Mouse (Mus musculus) heart, embryonic 10.5 days (tissue): ENCODE measurements around the gene Myrfl. TPM values are rescaled to one million over a fixed set of nuclear protein-coding genes. Genes with fewer than 3 reads are reported as not detected.

ENCODE experiments used
- DNase-seq: peaks from one replicate; pipeline ENCODE4 v3.0.0-alpha.2; 2017; ENCODE audit warnings: low spot score
- H3K27ac ChIP-seq: fragments of 300-500 bp; sonication (generic); 2 replicates; pipeline ENCODE4 v1.5.1; 2016; ENCODE audit warnings: mild to moderate bottlenecking
- H3K27me3 ChIP-seq: fragments of 300-500 bp; sonication (generic); 2 replicates; pipeline ENCODE4 v1.6.1; 2016; ENCODE audit warnings: mild to moderate bottlenecking; ENCODE audit not compliant: poor library complexity, insufficient read depth, severe bottlenecking
- H3K36me3 ChIP-seq: fragments of 300-500 bp; sonication (generic); 2 replicates; pipeline ENCODE4 v1.6.1; 2016; ENCODE audit warnings: mild to moderate bottlenecking, moderate library complexity
- H3K4me1 ChIP-seq: fragments of 300-500 bp; sonication (generic); 2 replicates; pipeline ENCODE4 v1.6.1; 2016; ENCODE audit warnings: mild to moderate bottlenecking
- H3K4me3 ChIP-seq: fragments of 300-500 bp; sonication (generic); 2 replicates; pipeline ENCODE4 v1.5.1; 2016; ENCODE audit warnings: mild to moderate bottlenecking, moderate library complexity
- H3K9me3 ChIP-seq: fragments of 300-500 bp; sonication (generic); 2 replicates; pipeline ENCODE4 v1.6.1; 2016; ENCODE audit warnings: mild to moderate bottlenecking, moderate library complexity
- WGBS: fragments of 180-500 bp; shearing (Covaris S2); methylation state at CpG from one replicate; pipeline ENCODE4 v1.1.7; 2016; 5-methylcytosine and 5-hydroxymethylcytosine counted together
- polyA plus RNA-seq: library from polyadenylated mRNA; unstranded; fragments of >200 nt; fragmentation: Nextera tagmentation; extraction: Ambion mirVana; gene quantifications from 2 replicates; pipeline ENCODE4 v1.2.1, GENCODE M21; 2016

Gene Myrfl
- polyA plus RNA-seq, 1 experiment from 2014 or later, result 0.33 TPM

- peaks cover 36% of the 10 kb centered on the region for H3K4me1 ChIP-seq
- no peaks in the 10 kb centered on the region for H3K36me3 ChIP-seq
- H3K27me3 ChIP-seq, result no peaks in the 10 kb centered on the region; the same call in 1 of the 2 replicates
- no peaks in the 10 kb centered on the region for H3K9me3 ChIP-seq
- no peak overlapping the region for H3K4me3 ChIP-seq
- 40% methylated on average over 6 of the region's 6 CpGs for WGBS
- DNase-seq, result no peak
- H3K27ac ChIP-seq, result 0 out of 2 replicates have a peak overlapping the region, but pooled peaks have one; percentile 52
These were observed 100.7 kb downstream of the Myrfl start for GRCm38 (mm10) chr10:116796066-116796465.

- H3K36me3 ChIP-seq, result no peaks in the 10 kb centered on the region
- no peaks in the 10 kb centered on the region for H3K9me3 ChIP-seq
- no peak overlapping the region for H3K4me3 ChIP-seq
- no peak for DNase-seq
- H3K27ac ChIP-seq, result no peak overlapping the region
- H3K4me1 ChIP-seq, result peaks cover 6% of the 10 kb centered on the region; the same call in 1 of the 2 replicates
- H3K27me3 ChIP-seq, result 0 out of 2 replicates have a peak, but pooled peaks cover 5% of the 10 kb centered on the region
These were observed 107.6 kb downstream of the Myrfl start for GRCm38 (mm10) chr10:116789096-116789495.

GRCm38 (mm10) chr10:116788431-116788830 is 108.3 kb downstream of the Myrfl start:
- Histone ChIP-seq H3K36me3 (no peaks in the 10 kb centered on the region), H3K27ac (no peak overlapping the region), H3K4me3 (no peak overlapping the region), H3K9me3 (no peaks in the 10 kb centered on the region), H3K4me1 (peaks cover 13% of the 10 kb centered on the region), H3K27me3 (0 out of 2 replicates have a peak, but pooled peaks cover 5% of the 10 kb centered on the region)
- no peak for DNase-seq

- H3K27ac ChIP-seq, result no peak overlapping the region; the same call in 1 of the 2 replicates
- 0 out of 2 replicates have a peak, but pooled peaks cover 5% of the 10 kb centered on the region for H3K27me3 ChIP-seq
- peaks cover 23% of the 10 kb centered on the region for H3K4me1 ChIP-seq
- H3K9me3 ChIP-seq, result no peaks in the 10 kb centered on the region
- no peaks in the 10 kb centered on the region for H3K36me3 ChIP-seq
- peak; percentile 83 for DNase-seq
- no peak overlapping the region for H3K4me3 ChIP-seq
- 37% methylated on average over 6 of the region's 6 CpGs for WGBS
These were observed 112.6 kb downstream of the Myrfl start for GRCm38 (mm10) chr10:116784098-116784497.

- Histone ChIP-seq H3K4me3 (no peak overlapping the region), H3K9me3 (no peaks in the 10 kb centered on the region), H3K4me1 (peaks cover 29% of the 10 kb centered on the region), H3K27me3 (0 out of 2 replicates have a peak, but pooled peaks cover 4% of the 10 kb centered on the region), H3K27ac (no peak overlapping the region), H3K36me3 (no peaks in the 10 kb centered on the region)
- DNase-seq, result no peak
- WGBS, result 17% methylated on average over 3 of the region's 5 CpGs
These were observed 113.7 kb downstream of the Myrfl start for GRCm38 (mm10) chr10:116783020-116783419.

- WGBS, result 91% methylated on average over 8 of the region's 8 CpGs
- no peaks in the 10 kb centered on the region for H3K36me3 ChIP-seq
- no peak overlapping the region for H3K4me3 ChIP-seq
- no peak overlapping the region for H3K27ac ChIP-seq
- DNase-seq, result no peak
- H3K9me3 ChIP-seq, result no peaks in the 10 kb centered on the region
- peaks cover 17% of the 10 kb centered on the region for H3K4me1 ChIP-seq
- peaks cover 4% of the 10 kb centered on the region; the same call in 1 of the 2 replicates for H3K27me3 ChIP-seq
These were observed 118.8 kb downstream of the Myrfl start for GRCm38 (mm10) chr10:116777947-116778346.

GRCm38 (mm10) chr10:116776846-116777245 is 119.9 kb downstream of the Myrfl start:
- DNase-seq, result no peak
- no peaks in the 10 kb centered on the region for H3K9me3 ChIP-seq
- H3K36me3 ChIP-seq, result no peaks in the 10 kb centered on the region
- WGBS, result 87% methylated on average over 14 of the region's 14 CpGs
- H3K4me1 ChIP-seq, result peaks cover 17% of the 10 kb centered on the region
- H3K4me3 ChIP-seq, result no peak overlapping the region
- no peak overlapping the region for H3K27ac ChIP-seq
- H3K27me3 ChIP-seq, result peaks cover 4% of the 10 kb centered on the region; the same call in 1 of the 2 replicates

GRCm38 (mm10) chr10:116773846-116774750 is 122.6 kb downstream of the Myrfl start:
- peaks cover 4% of the 10 kb centered on the region; the same call in 1 of the 2 replicates for H3K27me3 ChIP-seq
- no peak overlapping the region for H3K4me3 ChIP-seq
- no peaks in the 10 kb centered on the region for H3K36me3 ChIP-seq
- no peaks in the 10 kb centered on the region for H3K9me3 ChIP-seq
- no peak for DNase-seq
- H3K4me1 ChIP-seq, result peaks cover 39% of the 10 kb centered on the region
- H3K27ac ChIP-seq, result peak overlapping the region; percentile 38; the same call in 1 of the 2 replicates
- WGBS, result 65% methylated on average over 15 of the region's 15 CpGs

- DNase-seq, result no peak
- Histone ChIP-seq H3K9me3 (no peaks in the 10 kb centered on the region), H3K36me3 (no peaks in the 10 kb centered on the region), H3K4me1 (peaks cover 44% of the 10 kb centered on the region), H3K27ac (peak overlapping the region; percentile 44; the same call in 1 of the 2 replicates), H3K27me3 (peaks cover 4% of the 10 kb centered on the region; the same call in 1 of the 2 replicates), H3K4me3 (peak overlapping the region; percentile 10; the same call in 1 of the 2 replicates)
- 45% methylated on average over 21 of the region's 21 CpGs for WGBS
These were observed 125.3 kb downstream of the Myrfl start for GRCm38 (mm10) chr10:116771215-116771935.

GRCm38 (mm10) chr10:116768642-116769041 is 128.1 kb downstream of the Myrfl start:
- peaks cover 39% of the 10 kb centered on the region for H3K4me1 ChIP-seq
- WGBS, result 48% methylated on average over 13 of the region's 13 CpGs
- no peak for DNase-seq
- H3K27ac ChIP-seq, result peak overlapping the region; percentile 56; the same call in 1 of the 2 replicates
- H3K36me3 ChIP-seq, result no peaks in the 10 kb centered on the region
- H3K9me3 ChIP-seq, result no peaks in the 10 kb centered on the region
- H3K27me3 ChIP-seq, result no peaks in the 10 kb centered on the region
- H3K4me3 ChIP-seq, result no peak overlapping the region

GRCm38 (mm10) chr10:116766525-116766924 is 130.2 kb downstream of the Myrfl start:
- Histone ChIP-seq H3K4me3 (no peak overlapping the region), H3K9me3 (no peaks in the 10 kb centered on the region), H3K4me1 (peaks cover 34% of the 10 kb centered on the region), H3K27me3 (no peaks in the 10 kb centered on the region), H3K27ac (no peak overlapping the region), H3K36me3 (no peaks in the 10 kb centered on the region)
- DNase-seq, result no peak
- 74% methylated on average over 6 of the region's 6 CpGs for WGBS

- Histone ChIP-seq H3K36me3 (no peaks in the 10 kb centered on the region), H3K4me3 (no peak overlapping the region), H3K27ac (no peak overlapping the region; the same call in 1 of the 2 replicates), H3K4me1 (peaks cover 17% of the 10 kb centered on the region), H3K9me3 (no peaks in the 10 kb centered on the region), H3K27me3 (no peaks in the 10 kb centered on the region)
- WGBS, result 36% methylated on average over 4 of the region's 4 CpGs
- DNase-seq, result no peak
These were observed 135.1 kb downstream of the Myrfl start for GRCm38 (mm10) chr10:116761476-116762068.
